Mouse (Mus musculus): ENCODE measurements around the gene Tmigd1.

Gene Tmigd1

GRCm38 (mm10) chr11:76901579-76902361 lies at the start of gene Tmigd1:
Tmigd1 (plus strand) TSS chr11:76902159.
- DNase-seq (ENCODE audit: low read depth): no peak

DNA sequence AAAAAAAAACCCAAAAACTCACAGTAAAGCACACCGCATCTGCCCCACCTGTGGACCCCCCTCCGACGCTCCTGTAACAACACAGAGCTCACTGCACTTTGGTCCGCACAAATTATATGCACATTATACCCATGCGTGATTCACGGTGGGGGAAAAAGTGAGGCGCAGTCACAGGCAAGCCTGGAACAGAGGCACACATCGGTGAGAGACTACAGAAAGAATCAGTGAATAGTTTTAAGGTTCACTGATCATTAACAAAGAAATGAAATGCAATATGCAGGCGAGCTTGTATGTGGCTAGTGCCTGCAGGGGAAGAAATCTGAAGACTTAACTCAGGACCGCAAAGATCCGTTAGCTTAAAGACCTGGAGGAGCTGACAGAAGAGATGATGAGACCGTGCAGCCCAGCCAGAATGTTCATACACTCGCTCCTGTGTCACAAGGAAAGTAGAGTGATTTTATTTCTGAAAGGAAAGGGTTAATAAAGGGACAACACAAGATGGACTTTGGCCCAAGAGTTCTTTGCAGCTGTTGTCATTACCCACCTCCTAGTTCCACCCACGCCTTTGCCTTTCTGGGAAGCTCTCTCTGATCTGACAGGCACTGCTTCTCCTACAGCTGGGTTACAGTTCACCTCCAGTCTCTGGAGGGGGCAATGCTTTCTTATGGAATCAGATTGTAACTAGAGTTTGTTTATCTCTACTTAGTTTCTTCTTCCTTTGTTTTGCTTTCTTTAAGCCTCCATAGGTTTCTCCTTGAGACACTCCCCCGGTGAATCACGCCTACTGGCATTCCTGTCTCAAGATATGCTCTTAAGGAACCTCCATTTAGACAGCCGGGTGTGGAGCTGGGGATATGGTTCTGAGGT lies 47.3 kb upstream of the Tmigd1 start:
- DNase-seq (ENCODE audit: low read depth): no peak

- no peak for DNase-seq (ENCODE audit: low read depth)
Measured at GRCm38 (mm10) chr11:76856601-76857000, 45.4 kb upstream of the Tmigd1 start.

DNA sequence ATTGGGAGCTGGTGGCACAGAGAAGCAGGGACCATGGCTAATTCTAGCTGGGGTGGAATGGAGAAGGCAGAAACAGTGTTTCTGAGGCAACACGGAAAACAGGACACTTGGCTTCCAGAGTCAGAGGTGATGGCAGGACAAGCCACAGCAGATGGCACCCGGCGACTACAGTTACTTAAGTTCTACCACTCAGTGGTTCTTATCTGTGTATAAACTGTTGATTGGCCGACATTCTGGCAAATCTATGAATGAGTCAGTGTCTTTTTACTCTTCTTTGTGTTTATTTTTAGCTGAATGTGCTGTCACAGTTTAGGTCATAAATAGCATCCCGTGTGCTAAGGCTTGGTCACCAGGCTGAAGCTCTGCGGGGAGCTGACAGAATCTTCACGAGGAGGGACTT lies 44.8 kb upstream of the Tmigd1 start:
- no peak for DNase-seq (ENCODE audit: low read depth)

DNA sequence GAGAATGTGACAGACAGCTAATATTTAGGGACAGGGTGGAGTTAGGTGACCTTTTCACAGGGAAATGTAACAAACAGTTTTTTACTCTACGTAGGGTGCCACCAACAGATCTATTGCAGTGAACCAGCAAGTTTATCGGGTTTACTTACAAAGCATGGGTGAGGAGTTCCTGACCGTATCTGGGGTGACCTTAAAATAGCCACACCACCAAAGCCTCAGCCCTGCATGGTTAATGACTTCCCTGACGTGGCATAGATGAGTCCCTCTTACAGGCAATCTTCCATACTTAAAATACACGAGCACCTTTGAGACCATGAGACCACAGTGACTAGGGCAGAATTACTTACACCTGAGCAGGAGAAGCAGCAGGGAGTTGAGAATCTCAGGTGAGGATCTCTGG lies 43.2 kb upstream of the Tmigd1 start:
- DNase-seq (ENCODE audit: low read depth): no peak

DNA sequence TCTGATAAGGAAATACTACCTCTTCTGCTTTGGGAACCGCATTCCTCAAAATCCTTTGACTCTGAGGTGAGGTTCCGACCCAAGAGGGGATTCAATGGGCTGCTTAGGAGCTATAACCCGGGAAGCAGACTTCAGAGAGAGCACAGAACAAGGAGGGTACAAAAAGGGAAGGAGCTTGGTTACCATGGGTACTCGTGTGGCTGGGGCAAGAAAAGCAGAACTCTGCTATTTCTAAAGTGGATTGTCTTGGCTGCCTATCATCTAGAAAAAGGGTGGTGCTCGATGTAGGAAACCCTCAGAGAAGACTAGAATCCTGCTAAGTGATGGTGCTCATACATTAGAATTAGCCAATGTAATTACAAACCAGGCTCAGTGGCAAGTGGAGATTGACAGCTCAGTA lies 42.7 kb upstream of the Tmigd1 start:
- DNase-seq (ENCODE audit: low read depth): no peak

DNA sequence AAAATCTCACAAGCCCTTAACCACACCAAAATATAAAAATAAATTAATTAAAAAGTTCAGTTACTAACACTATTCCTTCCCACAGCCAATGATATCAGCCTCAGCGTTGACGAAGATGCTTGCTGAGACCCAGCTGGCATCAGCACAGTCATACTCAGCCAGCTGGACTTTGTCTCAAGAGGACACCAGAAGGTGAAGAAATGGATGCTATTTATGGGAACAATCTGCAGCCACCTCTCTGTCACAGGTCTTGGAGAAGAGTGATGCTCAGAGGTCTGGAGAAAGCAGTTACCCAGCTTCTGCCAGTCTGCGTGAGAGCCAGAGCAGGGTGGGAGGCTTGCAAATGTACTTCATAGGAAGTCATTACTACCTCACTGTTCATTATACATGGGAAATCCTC lies 40.8 kb upstream of the Tmigd1 start:
- DNase-seq (ENCODE audit: low read depth): no peak

DNA sequence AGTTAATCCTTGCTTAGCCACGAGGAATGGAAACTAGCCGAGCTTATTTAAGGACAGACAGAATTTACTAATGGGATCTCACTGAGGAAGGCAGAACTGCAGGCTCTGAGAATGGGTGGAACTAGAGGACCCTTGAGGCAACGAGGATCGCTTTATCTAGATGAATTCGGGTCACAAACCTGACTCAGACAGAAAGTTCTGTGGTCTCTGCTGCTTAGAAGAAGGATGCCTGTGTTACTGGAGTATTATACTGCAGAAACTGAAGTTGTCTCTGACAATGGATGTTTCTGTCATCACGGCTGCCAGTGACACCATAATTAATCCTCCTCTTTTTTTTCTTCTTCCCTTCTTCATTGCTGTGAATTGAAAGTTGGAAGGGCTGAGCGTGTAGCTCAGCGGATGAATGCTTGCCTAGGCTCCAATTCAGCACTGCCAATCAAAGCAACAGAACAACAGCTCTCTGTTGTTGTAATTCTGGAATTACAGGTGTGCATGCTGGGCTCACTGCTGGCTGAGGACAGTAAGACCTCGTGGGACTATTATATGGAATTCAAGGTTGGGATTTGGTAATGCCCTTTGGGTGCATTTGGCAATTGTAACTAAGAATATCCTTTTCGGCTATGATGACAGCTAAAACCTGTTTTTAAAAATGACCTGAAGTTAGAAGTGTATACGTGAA lies 29.3 kb upstream of the Tmigd1 start:
- DNase-seq (ENCODE audit: low read depth): no peak

GRCm38 (mm10) chr11:76873865-76874264 lies 28.1 kb upstream of the Tmigd1 start:
- DNase-seq (ENCODE audit: low read depth): no peak

- no peak for DNase-seq (ENCODE audit: low read depth)
Measured at GRCm38 (mm10) chr11:76874766-76875165, 27.2 kb upstream of the Tmigd1 start.

DNA sequence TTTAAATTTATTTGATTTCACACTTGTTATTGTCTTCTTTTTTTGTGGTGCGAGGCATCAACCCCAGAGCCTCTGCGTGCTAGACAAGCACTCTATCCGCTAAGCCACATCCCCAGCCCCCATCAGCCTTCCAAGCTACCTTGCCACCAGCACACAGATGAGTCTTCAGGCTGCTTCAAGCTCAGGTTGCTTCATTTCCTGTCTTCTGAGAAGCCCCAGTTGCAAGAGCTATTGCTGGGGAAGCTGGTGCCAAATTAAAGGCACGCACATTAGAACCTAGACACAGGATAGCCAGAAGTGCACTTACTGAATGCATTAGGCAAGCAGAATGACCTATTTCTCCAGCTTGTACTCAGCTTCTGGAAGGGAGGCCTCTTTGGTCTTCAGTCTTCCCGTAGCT lies 22.1 kb upstream of the Tmigd1 start:
- no peak for DNase-seq (ENCODE audit: low read depth)

DNA sequence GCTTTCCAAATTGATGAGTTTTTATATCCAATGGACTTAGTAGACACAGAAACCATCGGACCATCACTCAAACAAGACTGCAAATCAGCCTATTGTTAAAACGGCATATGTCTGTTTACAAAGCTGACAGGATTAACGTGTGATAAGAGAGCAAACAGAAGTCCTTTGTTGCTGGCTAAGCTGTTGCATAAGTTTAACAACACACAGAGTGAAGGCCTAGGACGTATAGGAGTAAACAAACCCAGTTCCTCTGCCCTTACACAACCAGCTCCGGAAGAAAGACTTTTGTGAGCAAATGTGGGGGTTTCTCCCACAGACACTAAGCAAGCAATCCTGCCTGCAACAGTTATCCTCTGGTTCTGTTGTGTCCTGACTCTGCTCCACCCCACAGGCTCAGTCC lies 17.5 kb upstream of the Tmigd1 start:
- DNase-seq (ENCODE audit: low read depth): no peak

GRCm38 (mm10) chr11:76889339-76890164 lies 12.4 kb upstream of the Tmigd1 start:
- DNase-seq (ENCODE audit: low read depth): no peak

DNA sequence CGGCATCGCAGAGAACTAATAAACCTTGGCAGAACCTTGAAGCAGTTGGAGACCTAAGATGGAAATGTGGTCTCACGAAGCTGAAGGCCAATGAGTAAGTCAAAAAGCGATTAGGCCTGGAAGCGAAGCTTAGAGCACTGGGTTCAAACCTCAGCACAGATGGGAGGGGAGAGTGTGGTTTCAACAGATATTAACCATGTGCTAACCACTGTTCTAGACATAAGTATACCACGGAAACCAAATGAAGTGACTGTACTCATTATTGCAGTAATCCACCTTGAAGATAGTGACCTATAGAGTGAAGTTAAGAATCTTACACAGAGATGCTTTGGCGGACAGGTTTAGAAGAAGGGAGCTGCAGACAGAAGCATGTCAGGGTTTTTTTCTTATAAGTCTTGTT lies 10.8 kb upstream of the Tmigd1 start:
- DNase-seq (ENCODE audit: low read depth): no peak

GRCm38 (mm10) chr11:76891738-76892349 lies 10.1 kb upstream of the Tmigd1 start:
- DNase-seq (ENCODE audit: low read depth): no peak

DNA sequence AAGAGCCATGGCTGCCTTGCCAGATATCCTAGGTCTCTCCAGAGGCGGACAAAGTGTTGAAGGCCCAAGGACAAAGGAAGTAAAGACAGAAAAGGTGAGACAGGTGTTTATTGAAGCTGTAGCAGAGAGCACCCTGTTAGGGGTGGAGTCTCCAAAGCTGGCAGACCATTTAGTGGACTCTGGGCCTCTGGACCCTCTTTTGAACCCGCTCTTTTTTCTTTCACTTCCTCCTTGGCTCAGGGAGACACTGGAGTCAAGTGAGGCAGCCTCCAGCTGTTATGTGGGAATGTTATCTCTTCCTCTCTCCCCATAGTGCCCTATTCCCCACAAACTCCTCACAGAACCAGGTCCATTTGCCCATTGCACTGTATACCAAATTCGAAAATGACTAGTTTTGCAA lies 9.0 kb upstream of the Tmigd1 start:
- no peak for DNase-seq (ENCODE audit: low read depth)

GRCm38 (mm10) chr11:76893570-76893969 lies 8.4 kb upstream of the Tmigd1 start:
- DNase-seq (ENCODE audit: low read depth): no peak

GRCm38 (mm10) chr11:76894240-76894639 lies 7.7 kb upstream of the Tmigd1 start:
- no peak for DNase-seq (ENCODE audit: low read depth)

- no peak for DNase-seq (ENCODE audit: low read depth)
Measured at GRCm38 (mm10) chr11:76896360-76896759, 5.6 kb upstream of the Tmigd1 start.

GRCm38 (mm10) chr11:76897126-76897525 lies 4.8 kb upstream of the Tmigd1 start:
- DNase-seq (ENCODE audit: low read depth): no peak

GRCm38 (mm10) chr11:76897871-76898270 lies 4.1 kb upstream of the Tmigd1 start:
- DNase-seq (ENCODE audit: low read depth): peak; percentile 70

All from fibroblast of lung, adult 2 months (primary cell).